Mouse (Mus musculus): ENCODE measurements around the gene Exoc2. TPM values are rescaled to one million over a fixed set of nuclear protein-coding genes. Genes with fewer than 3 reads are reported as not detected.

Gene Exoc2
- total and polyA plus RNA-seq, 3 experiments, result 6.9 to 46.6 (median 44.7) TPM

DNA sequence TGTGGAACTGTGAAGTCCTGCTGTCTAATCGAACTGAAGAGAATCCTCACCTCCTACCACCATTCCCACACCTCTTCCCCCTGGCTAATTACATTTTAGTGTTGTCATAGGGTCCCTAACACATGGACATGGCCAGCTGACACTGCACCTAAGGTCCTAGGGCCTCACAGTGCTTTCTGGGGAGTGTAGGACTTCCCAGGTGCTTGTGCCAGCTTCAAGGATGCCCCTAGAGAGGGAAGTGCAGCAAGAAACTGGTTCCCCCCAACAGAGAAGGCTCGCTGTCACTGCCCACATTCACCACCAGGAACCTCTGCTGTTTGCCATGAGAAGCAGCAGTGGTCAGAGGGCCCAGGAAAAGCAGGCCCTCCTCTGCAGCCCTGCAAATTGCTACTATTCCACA lies 123.2 kb downstream of the Exoc2 start:
- H3K4me1 ChIP-seq (ENCODE audit: insufficient read depth, low read depth, low read length), result no peaks in the 10 kb centered on the region
- no peaks in the 10 kb centered on the region for H3K27me3 ChIP-seq (ENCODE audit: insufficient read depth, low read length)
- no peak for ATAC-seq (ENCODE audit: extremely low read depth, insufficient number of reproducible peaks, low FRiP score, poor library complexity, severe bottlenecking)
- no peak for DNase-seq (ENCODE audit: low spot score)
- H3K36me3 ChIP-seq (replicated peaks), result peaks cover 27% of the 10 kb centered on the region
- no peak overlapping the region for H3K4me3 ChIP-seq (ENCODE audit: low read depth, low read length)
- H3K9me3 ChIP-seq (replicated peaks), result no peaks in the 10 kb centered on the region
- TF ChIP-seq POLR2AphosphoS5 (IDR thresholded peaks at IDR 0.05; ENCODE audit: insufficient replicate concordance, low read depth, low read length), result no peak
- TF ChIP-seq CTCF (IDR thresholded peaks at IDR 0.05; ENCODE audit: low read depth, low read length), result no peak
- no peak for TF ChIP-seq GATA1 (IDR thresholded peaks at IDR 0.05; ENCODE audit: borderline replicate concordance, low read length)
- no peak for TF ChIP-seq TAL1 (conservative IDR thresholded peaks at IDR 0.05; ENCODE audit: low read depth, low read length)
- no peak for TF ChIP-seq GATA2 (IDR thresholded peaks at IDR 0.05; ENCODE audit: borderline replicate concordance, low read depth, low read length)

DNA sequence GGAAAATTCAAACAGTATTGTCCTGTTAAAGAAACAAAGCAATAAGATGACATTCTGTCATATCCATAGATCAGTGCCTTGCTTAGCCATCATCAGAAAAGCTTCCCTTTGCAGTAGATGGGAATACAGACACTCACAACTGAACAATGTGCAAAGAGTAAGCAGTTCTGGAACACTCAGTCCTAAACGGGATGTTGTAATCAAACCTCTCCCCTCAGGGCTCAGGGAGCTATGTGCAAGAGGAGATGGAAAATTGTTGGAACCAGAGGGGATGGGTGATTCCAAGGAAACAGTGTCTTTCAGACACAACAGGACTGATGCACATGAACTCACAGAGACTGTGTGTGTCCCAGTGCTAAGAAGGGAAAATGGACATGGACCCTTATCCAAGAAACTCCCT lies 125.9 kb downstream of the Exoc2 start:
- Histone ChIP-seq H3K4me1 (ENCODE audit: insufficient read depth, low read depth, low read length) (no peaks in the 10 kb centered on the region), H3K27me3 (ENCODE audit: insufficient read depth, low read length) (no peaks in the 10 kb centered on the region), H3K4me3 (ENCODE audit: low read depth, low read length) (no peak overlapping the region), H3K36me3 (replicated peaks) (peaks cover 32% of the 10 kb centered on the region), H3K9me3 (replicated peaks) (no peaks in the 10 kb centered on the region)
- DNase-seq (ENCODE audit: low spot score) (no peak), ATAC-seq (ENCODE audit: extremely low read depth, insufficient number of reproducible peaks, low FRiP score, poor library complexity, severe bottlenecking) (no peak)
- TF ChIP-seq TAL1 (conservative IDR thresholded peaks at IDR 0.05; ENCODE audit: low read depth, low read length) (no peak), GATA2 (IDR thresholded peaks at IDR 0.05; ENCODE audit: borderline replicate concordance, low read depth, low read length) (no peak), CTCF (IDR thresholded peaks at IDR 0.05; ENCODE audit: low read depth, low read length) (no peak), POLR2AphosphoS5 (IDR thresholded peaks at IDR 0.05; ENCODE audit: insufficient replicate concordance, low read depth, low read length) (no peak), GATA1 (IDR thresholded peaks at IDR 0.05; ENCODE audit: borderline replicate concordance, low read length) (no peak)

DNA sequence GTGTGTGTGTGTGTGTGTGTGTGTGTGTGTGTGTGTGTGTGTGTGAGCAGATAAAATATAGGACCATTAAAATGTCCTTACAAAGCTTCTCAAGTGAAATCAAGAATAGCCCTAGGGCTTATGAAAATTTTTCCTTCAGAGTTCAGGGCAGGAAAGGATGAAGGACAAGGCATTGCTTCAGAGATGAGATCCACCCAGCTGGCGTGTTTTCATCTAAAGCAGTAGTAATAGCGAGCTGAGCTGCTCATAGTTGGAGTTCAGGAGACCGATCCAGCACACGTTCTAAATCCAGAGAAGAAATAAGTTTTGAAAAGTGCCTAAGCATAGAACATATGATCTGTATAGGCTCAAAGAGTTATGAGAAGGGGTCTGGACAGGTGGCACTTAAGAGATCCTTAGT lies 127.4 kb downstream of the Exoc2 start:
- ATAC-seq (ENCODE audit: extremely low read depth, insufficient number of reproducible peaks, low FRiP score, poor library complexity, severe bottlenecking) (no peak), DNase-seq (ENCODE audit: low spot score) (no peak)
- no peaks in the 10 kb centered on the region for H3K9me3 ChIP-seq (replicated peaks)
- H3K36me3 ChIP-seq (replicated peaks), result peaks cover 45% of the 10 kb centered on the region
- no peak for TF ChIP-seq GATA2 (IDR thresholded peaks at IDR 0.05; ENCODE audit: borderline replicate concordance, low read depth, low read length)
- no peak for TF ChIP-seq GATA1 (IDR thresholded peaks at IDR 0.05; ENCODE audit: borderline replicate concordance, low read length)
- TF ChIP-seq TAL1 (conservative IDR thresholded peaks at IDR 0.05; ENCODE audit: low read depth, low read length), result no peak
- no peak for TF ChIP-seq CTCF (IDR thresholded peaks at IDR 0.05; ENCODE audit: low read depth, low read length)
- TF ChIP-seq POLR2AphosphoS5 (IDR thresholded peaks at IDR 0.05; ENCODE audit: insufficient replicate concordance, low read depth, low read length), result no peak
- H3K4me3 ChIP-seq (ENCODE audit: low read depth, low read length), result no peak overlapping the region
- H3K27me3 ChIP-seq (ENCODE audit: insufficient read depth, low read length), result no peaks in the 10 kb centered on the region
- H3K4me1 ChIP-seq (ENCODE audit: insufficient read depth, low read depth, low read length), result no peaks in the 10 kb centered on the region

DNA sequence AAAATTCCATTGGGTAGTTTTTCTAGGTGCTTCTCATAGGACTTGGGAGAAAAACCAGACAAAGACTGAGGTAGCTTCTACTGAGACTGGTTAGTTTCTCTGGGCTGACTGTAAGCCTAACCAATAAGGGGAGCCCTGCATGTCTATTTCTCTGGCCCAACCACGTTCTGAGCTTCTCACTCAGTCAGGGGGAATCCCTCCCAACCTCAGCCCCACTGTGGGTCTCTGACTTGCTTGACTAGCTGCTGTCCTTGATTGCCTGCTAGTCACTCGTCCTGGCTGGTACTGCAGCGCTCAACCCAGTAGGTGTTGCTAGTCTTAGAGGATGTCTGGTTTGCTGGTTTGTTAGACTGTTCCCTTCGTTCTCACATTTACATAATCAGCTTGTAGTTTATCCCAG lies 130.8 kb downstream of the Exoc2 start:
- Histone ChIP-seq H3K4me1 (ENCODE audit: insufficient read depth, low read depth, low read length) (no peaks in the 10 kb centered on the region), H3K9me3 (replicated peaks) (no peaks in the 10 kb centered on the region), H3K4me3 (ENCODE audit: low read depth, low read length) (no peak overlapping the region), H3K27me3 (ENCODE audit: insufficient read depth, low read length) (no peaks in the 10 kb centered on the region), H3K36me3 (replicated peaks) (peaks cover 64% of the 10 kb centered on the region)
- no peak for DNase-seq (ENCODE audit: low spot score)
- ATAC-seq (ENCODE audit: extremely low read depth, insufficient number of reproducible peaks, low FRiP score, poor library complexity, severe bottlenecking), result no peak
- no peak for TF ChIP-seq GATA2 (IDR thresholded peaks at IDR 0.05; ENCODE audit: borderline replicate concordance, low read depth, low read length)
- no peak for TF ChIP-seq TAL1 (conservative IDR thresholded peaks at IDR 0.05; ENCODE audit: low read depth, low read length)
- TF ChIP-seq POLR2AphosphoS5 (IDR thresholded peaks at IDR 0.05; ENCODE audit: insufficient replicate concordance, low read depth, low read length), result no peak
- TF ChIP-seq CTCF (IDR thresholded peaks at IDR 0.05; ENCODE audit: low read depth, low read length), result no peak
- no peak for TF ChIP-seq GATA1 (IDR thresholded peaks at IDR 0.05; ENCODE audit: borderline replicate concordance, low read length)

DNA sequence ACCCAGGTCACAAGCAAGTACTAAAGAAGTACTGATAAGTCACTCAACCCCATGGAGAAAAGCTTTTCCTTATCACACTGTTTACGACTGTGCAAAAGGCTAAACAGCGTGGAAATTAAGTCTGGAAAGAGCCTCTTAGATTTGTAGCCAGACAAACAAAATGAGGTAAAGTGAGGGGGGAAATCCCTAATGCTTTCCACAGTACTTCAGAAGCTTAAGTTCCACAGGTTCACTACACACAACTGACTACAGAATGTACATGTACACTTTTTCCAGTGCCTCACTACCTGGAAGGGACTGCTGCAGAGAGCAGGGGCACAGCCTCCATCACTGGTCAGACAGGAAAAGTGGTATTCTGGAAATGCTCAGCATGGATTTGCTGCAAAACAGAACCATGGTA lies 132.1 kb downstream of the Exoc2 start:
- peaks cover 59% of the 10 kb centered on the region for H3K36me3 ChIP-seq (replicated peaks)

DNA sequence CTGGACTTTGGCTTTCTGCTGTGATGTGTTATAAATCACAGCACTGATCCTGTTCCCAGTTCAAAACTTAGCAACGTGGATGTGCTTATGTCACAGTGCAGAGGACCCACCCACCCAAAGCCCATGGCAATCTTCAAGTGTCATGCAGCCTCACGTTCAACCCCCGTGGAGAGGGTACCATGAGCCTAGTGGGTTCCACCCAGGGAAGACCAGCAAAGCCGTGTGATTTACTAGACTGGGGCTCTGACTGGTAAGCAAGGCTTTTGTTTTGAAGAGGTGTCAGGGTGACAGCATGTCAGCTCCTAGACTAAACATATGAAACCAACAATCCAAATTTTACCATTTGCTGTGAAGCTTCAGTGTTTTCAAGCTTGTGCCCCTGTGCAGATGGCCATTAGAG lies 132.6 kb downstream of the Exoc2 start:
- ATAC-seq (ENCODE audit: extremely low read depth, insufficient number of reproducible peaks, low FRiP score, poor library complexity, severe bottlenecking), result no peak
- Histone ChIP-seq H3K9me3 (replicated peaks) (no peaks in the 10 kb centered on the region), H3K4me1 (ENCODE audit: insufficient read depth, low read depth, low read length) (no peaks in the 10 kb centered on the region)

More for the DNA sequence above, 132.1 kb downstream of the Exoc2 start:
- no peaks in the 10 kb centered on the region for H3K27me3 ChIP-seq (ENCODE audit: insufficient read depth, low read length)
- no peaks in the 10 kb centered on the region for H3K4me1 ChIP-seq (ENCODE audit: insufficient read depth, low read depth, low read length)
- H3K4me3 ChIP-seq (ENCODE audit: low read depth, low read length), result no peak overlapping the region
- DNase-seq (ENCODE audit: low spot score) (no peak), ATAC-seq (ENCODE audit: extremely low read depth, insufficient number of reproducible peaks, low FRiP score, poor library complexity, severe bottlenecking) (no peak)
- TF ChIP-seq CTCF (IDR thresholded peaks at IDR 0.05; ENCODE audit: low read depth, low read length), result no peak
- TF ChIP-seq GATA2 (IDR thresholded peaks at IDR 0.05; ENCODE audit: borderline replicate concordance, low read depth, low read length), result no peak
- TF ChIP-seq POLR2AphosphoS5 (IDR thresholded peaks at IDR 0.05; ENCODE audit: insufficient replicate concordance, low read depth, low read length), result no peak
- H3K9me3 ChIP-seq (replicated peaks), result no peaks in the 10 kb centered on the region

More for the DNA sequence above, 132.6 kb downstream of the Exoc2 start:
- no peak overlapping the region for H3K4me3 ChIP-seq (ENCODE audit: low read depth, low read length)
- no peaks in the 10 kb centered on the region for H3K27me3 ChIP-seq (ENCODE audit: insufficient read depth, low read length)
- H3K36me3 ChIP-seq (replicated peaks), result peaks cover 58% of the 10 kb centered on the region
- DNase-seq (ENCODE audit: low spot score), result no peak
- TF ChIP-seq TAL1 (conservative IDR thresholded peaks at IDR 0.05; ENCODE audit: low read depth, low read length) (no peak), GATA2 (IDR thresholded peaks at IDR 0.05; ENCODE audit: borderline replicate concordance, low read depth, low read length) (no peak), GATA1 (IDR thresholded peaks at IDR 0.05; ENCODE audit: borderline replicate concordance, low read length) (no peak), CTCF (IDR thresholded peaks at IDR 0.05; ENCODE audit: low read depth, low read length) (no peak), POLR2AphosphoS5 (IDR thresholded peaks at IDR 0.05; ENCODE audit: insufficient replicate concordance, low read depth, low read length) (no peak)
